Comparison of ENCODE assay signal across 10 mouse cellular contexts in genomic region chr5:150702714-150703113, GRCm38 (mm10). TPM values are rescaled to one million over a fixed set of nuclear protein-coding genes. Genes with fewer than 3 reads are reported as not detected.
DNase-seq lines count a peak whose midpoint lies in the region; ATAC-seq and TF ChIP-seq lines count a peak whose summit lies in the region.
"Had no signal": no experiment of that assay in that cellular context is flagged by ENCODE, and none has a peak within 500 bp of the region (broad histone marks: within the 10 kb centered on the region; RNA-seq: fewer than 3 reads in every experiment).

No protein-coding gene starts in this region.

- H3K27me3 ChIP-seq in hindbrain, postnatal 0 days (ENCODE audit: insufficient read depth, low read length) = no peaks in the 10 kb centered on the region
- H3K27me3 ChIP-seq in hindbrain, embryonic 13.5 days = no peaks in the 10 kb centered on the region
- H3K27me3 ChIP-seq in MEL (ENCODE audit: control insufficient read depth in 1 of 2, insufficient read depth in 2 of 2, low read length in 2 of 2) = no peaks in the 10 kb centered on the region
- H3K27me3 ChIP-seq: embryonic facial prominence, embryonic 12.5 days; limb, embryonic 15.5 days had no signal

- H3K4me3 ChIP-seq in hindbrain, postnatal 0 days (ENCODE audit: low read length) = no peak overlapping the region
- H3K4me3 ChIP-seq in hindbrain, embryonic 13.5 days = no peak overlapping the region
- no peak overlapping the region for H3K4me3 ChIP-seq in MEL (ENCODE audit: control insufficient read depth in 1 of 2, insufficient read depth in 1 of 2, low read depth in 2 of 2, low read length in 2 of 2)
- H3K4me3 ChIP-seq: embryonic facial prominence, embryonic 12.5 days; limb, embryonic 15.5 days had no signal

- no peaks in the 10 kb centered on the region for H3K9me3 ChIP-seq in hindbrain, postnatal 0 days (ENCODE audit: low read length)
- H3K9me3 ChIP-seq in hindbrain, embryonic 13.5 days = no peaks in the 10 kb centered on the region
- no peaks in the 10 kb centered on the region for H3K9me3 ChIP-seq in MEL (replicated peaks; ENCODE audit: insufficient read depth, low read length)
- H3K9me3 ChIP-seq: limb, embryonic 15.5 days had no signal

- no peak for TF ChIP-seq EP300 in MEL (IDR thresholded peaks at IDR 0.05; ENCODE audit: low read depth in 1 of 2, low read length in 2 of 2)

- H3K27ac ChIP-seq in hindbrain, postnatal 0 days = no peak overlapping the region
- H3K27ac ChIP-seq in hindbrain, embryonic 13.5 days = no peak overlapping the region
- H3K27ac ChIP-seq in MEL (ENCODE audit: control insufficient read depth, low read depth, low read length) = no peak overlapping the region
- H3K27ac ChIP-seq: embryonic facial prominence, embryonic 12.5 days; limb, embryonic 15.5 days had no signal

- no peak overlapping the region for H3K9ac ChIP-seq in hindbrain, postnatal 0 days (replicated peaks; ENCODE audit: low read length)
- no peak overlapping the region for H3K9ac ChIP-seq in hindbrain, embryonic 13.5 days
- H3K9ac ChIP-seq in MEL (ENCODE audit: control insufficient read depth, low read depth, low read length, poor library complexity, severe bottlenecking) = no peak overlapping the region
- H3K9ac ChIP-seq: embryonic facial prominence, embryonic 12.5 days; limb, embryonic 15.5 days had no signal

- H3K79me2 ChIP-seq in MEL (ENCODE audit: control insufficient read depth, insufficient read depth, low read length, poor library complexity) = peaks cover 26% of the 10 kb centered on the region

- H3K4me1 ChIP-seq in hindbrain, postnatal 0 days (ENCODE audit: insufficient read depth, low read length) = no peaks in the 10 kb centered on the region
- H3K4me1 ChIP-seq in hindbrain, embryonic 13.5 days (replicated peaks) = no peaks in the 10 kb centered on the region
- peaks cover 2 to 4% of the 10 kb centered on the region in 2 experiments for H3K4me1 ChIP-seq in MEL (ENCODE audit: control insufficient read depth in 1 of 2, insufficient read depth in 2 of 2, low read length in 2 of 2)
- H3K4me1 ChIP-seq: embryonic facial prominence, embryonic 12.5 days; limb, embryonic 15.5 days had no signal

- TF ChIP-seq POLR2A in MEL (IDR thresholded peaks at IDR 0.05; ENCODE audit: control insufficient read depth in 1 of 2, insufficient read depth in 1 of 2, low read depth in 1 of 2, low read length in 2 of 2, poor library complexity in 1 of 2) = no peak

- 42% methylated on average over 2 of the region's 2 CpGs for WGBS in hindbrain, postnatal 0 days
- WGBS in hindbrain, embryonic 13.5 days = 64% methylated on average over 2 of the region's 2 CpGs

- TF ChIP-seq RAD21 in MEL (IDR thresholded peaks at IDR 0.05; ENCODE audit: low read depth, low read length) = peak; percentile 57

- no peaks in the 10 kb centered on the region for H3K36me3 ChIP-seq in hindbrain, postnatal 0 days (ENCODE audit: insufficient read depth, low read length)
- H3K36me3 ChIP-seq in hindbrain, embryonic 13.5 days = peaks cover 8% of the 10 kb centered on the region
- H3K36me3 ChIP-seq in MEL (ENCODE audit: control insufficient read depth in 1 of 2, insufficient read depth in 2 of 2, low read length in 2 of 2) = peaks cover 2 to 12% of the 10 kb centered on the region in 2 experiments; a peak in 3 of 4 replicates

- DNase-seq in hindbrain, postnatal 0 days (ENCODE audit: low spot score) = peak; percentile 69
- DNase-seq in A20 (ENCODE audit: low read depth, low spot score) = peak; percentile 48
- DNase-seq in MEL (ENCODE audit: low read depth, low spot score) = peak; percentile 78
- DNase-seq in cerebellum, postnatal 25 days = peak; percentile 37 to 70
- DNase-seq in layer of hippocampus, adult 9-10 months (ENCODE audit: low spot score) = peak; percentile 74
- peak; percentile 16 for DNase-seq in retina, postnatal 7 days (ENCODE audit: low read depth, low spot score)
- no peak for DNase-seq in ovary, postnatal 36 days (ENCODE audit: low spot score)

- peak; percentile 57 for TF ChIP-seq CTCF in hindbrain, postnatal 0 days (IDR thresholded peaks at IDR 0.05; ENCODE audit: low read depth)
- TF ChIP-seq CTCF in MEL (IDR thresholded peaks at IDR 0.05 in 2 of 3, conservative IDR thresholded peaks at IDR 0.05 in 1 of 3; ENCODE audit: control insufficient read depth in 1 of 3, insufficient read depth in 1 of 3, low read depth in 2 of 3, low read length in 3 of 3, poor library complexity in 1 of 3, severe bottlenecking in 1 of 3) = peak in 2 of 3 experiments; percentile 64 to 83; a peak in 4 of 6 replicates

- ATAC-seq in hindbrain, postnatal 0 days = no peak
- ATAC-seq in hindbrain, embryonic 13.5 days (ENCODE audit: low FRiP score) = no peak

- no peak overlapping the region for H3K4me2 ChIP-seq in hindbrain, postnatal 0 days (ENCODE audit: low read depth, low read length)
- H3K4me2 ChIP-seq in hindbrain, embryonic 13.5 days = no peak overlapping the region
- H3K4me2 ChIP-seq: embryonic facial prominence, embryonic 12.5 days; limb, embryonic 15.5 days had no signal

TF ChIP-seq in MEL, 35 proteins besides CTCF, POLR2A, EP300 and RAD21:
- TF ChIP-seq SMC3 (IDR thresholded peaks at IDR 0.05; ENCODE audit: low read depth, low read length) = peak; percentile 82
- TF ChIP-seq HCFC1 (IDR thresholded peaks at IDR 0.05; ENCODE audit: low read depth, low read length) = no peak
- TF ChIP-seq MAZ (IDR thresholded peaks at IDR 0.05; ENCODE audit: low read depth, low read length) = no peak
- TF ChIP-seq E2F4 (IDR thresholded peaks at IDR 0.05; ENCODE audit: borderline replicate concordance, low read depth, low read length) = no peak
- TF ChIP-seq POLR2AphosphoS5 (IDR thresholded peaks at IDR 0.05; ENCODE audit: borderline replicate concordance, low read depth, low read length) = no peak
- no peak for TF ChIP-seq TAL1 (IDR thresholded peaks at IDR 0.05; ENCODE audit: low read length)
- TF ChIP-seq GABPA (IDR thresholded peaks at IDR 0.05; ENCODE audit: low read depth, low read length) = no peak
- TF ChIP-seq MAFK (IDR thresholded peaks at IDR 0.05; ENCODE audit: borderline replicate concordance, low read depth, low read length) = no peak
- no peak for TF ChIP-seq TCF12 (IDR thresholded peaks at IDR 0.05; ENCODE audit: low read depth, low read length)
- no peak for TF ChIP-seq MYC (IDR thresholded peaks at IDR 0.05; ENCODE audit: low read depth, low read length)
- TF ChIP-seq ZKSCAN1 (IDR thresholded peaks at IDR 0.05; ENCODE audit: low read depth, low read length) = no peak
- peak; percentile 55 for TF ChIP-seq ZC3H11A (IDR thresholded peaks at IDR 0.05; ENCODE audit: low read depth, low read length)
- peak; percentile 84 for TF ChIP-seq RCOR1 (IDR thresholded peaks at IDR 0.05; ENCODE audit: low read depth, low read length)
- no peak for TF ChIP-seq CHD1 (IDR thresholded peaks at IDR 0.05; ENCODE audit: low read depth, low read length)
- TF ChIP-seq TBP (IDR thresholded peaks at IDR 0.05; ENCODE audit: low read depth, low read length) = no peak
- no peak for TF ChIP-seq ELF1 (IDR thresholded peaks at IDR 0.05; ENCODE audit: low read depth, low read length)
- TF ChIP-seq MYB (IDR thresholded peaks at IDR 0.05; ENCODE audit: low read depth, low read length) = no peak
- TF ChIP-seq KAT2A (conservative IDR thresholded peaks at IDR 0.05; ENCODE audit: low read depth, low read length) = no peak
- no peak for TF ChIP-seq MEF2A (IDR thresholded peaks at IDR 0.05; ENCODE audit: extremely low read depth, insufficient replicate concordance, low read depth, low read length, poor library complexity, severe bottlenecking)
- no peak for TF ChIP-seq MAX (IDR thresholded peaks at IDR 0.05; ENCODE audit: low read length)
TF ChIP-seq in MEL: peak in this region for 3.

RNA-seq across cellular contexts. Expression of gene Pds5b, which starts 29.2 kb away (rescaled TPM):
- 34.5 and 38.5 TPM in 2 replicates for total RNA-seq in hindbrain, postnatal 0 days (2014; rRNA removed)
- 19.4 and 19.8 TPM in 2 replicates for polyA plus RNA-seq in hindbrain, postnatal 0 days (2015; fragmentation: Nextera tagmentation; extraction: Ambion mirVana)
- 33.3 and 35.0 TPM in 2 replicates for polyA plus RNA-seq in hindbrain, embryonic 13.5 days (2015; fragmentation: Nextera tagmentation; extraction: Ambion mirVana)
- total RNA-seq in MEL (2012; rRNA removed) = 21.9 and 26.3 TPM in 2 replicates
- polyA plus RNA-seq in MEL (2012; ENCODE audit: insufficient read depth in 1 of 2, insufficient read length in 2 of 2, low read depth in 1 of 2, low replicate concordance in 2 of 2, missing spikeins in 1 of 2) = 10 to 100 TPM; 46.2 to 52.7 TPM

RNA-seq across cellular contexts. Expression of gene N4bp2l2, which starts 36.7 kb away (rescaled TPM):
- 27.2 and 37.6 TPM in 2 replicates for total RNA-seq in hindbrain, postnatal 0 days (2014; rRNA removed)
- 31.5 and 33.0 TPM in 2 replicates for polyA plus RNA-seq in hindbrain, postnatal 0 days (2015; fragmentation: Nextera tagmentation; extraction: Ambion mirVana)
- 35.2 and 36.7 TPM in 2 replicates for polyA plus RNA-seq in hindbrain, embryonic 13.5 days (2015; fragmentation: Nextera tagmentation; extraction: Ambion mirVana)
- total RNA-seq in MEL (2012; rRNA removed) = 74.9 and 75.0 TPM in 2 replicates
- polyA plus RNA-seq in MEL (2012; ENCODE audit: insufficient read depth in 1 of 2, insufficient read length in 2 of 2, low read depth in 1 of 2, low replicate concordance in 2 of 2, missing spikeins in 1 of 2) = 10 to 100 TPM in 1 of 2 experiments, not detected in 1; 67.5 TPM
